Mouse (Mus musculus) bone marrow macrophage, adult 2 months (primary cell): ENCODE measurements around the gene Abl2.

Source experiments
- CTCF ChIP-seq: IDR thresholded peaks from 2 replicates; pipeline ENCODE4 v1.5.1; 2012; ENCODE audit warnings: low read depth, mild to moderate bottlenecking, low read length, moderate library complexity
- POLR2A ChIP-seq: IDR thresholded peaks from 2 replicates; pipeline ENCODE4 v1.6.1; 2012; ENCODE audit warnings: mild to moderate bottlenecking, low read depth, low read length, borderline replicate concordance

DNA sequence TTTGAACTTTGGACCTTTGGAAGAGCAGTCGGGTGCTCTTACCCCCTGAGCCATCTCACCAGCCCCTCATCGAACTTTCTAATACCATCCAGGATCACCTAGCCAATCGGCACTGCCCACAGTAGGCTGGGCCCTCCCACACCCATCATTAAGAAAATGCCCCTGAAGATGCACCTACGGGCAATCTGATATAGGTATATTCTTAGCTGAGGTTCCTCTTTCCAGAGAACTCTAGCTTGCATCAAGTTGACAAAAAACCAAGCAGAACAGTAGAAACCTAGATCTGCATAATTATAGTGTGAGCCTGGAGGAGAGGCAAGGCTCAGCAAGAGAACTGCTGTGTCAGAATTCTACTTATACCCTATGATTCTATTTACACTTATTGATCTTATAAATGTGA is 24.7 kb upstream of the Abl2 start:
- TF ChIP-seq CTCF (no peak), POLR2A (no peak)
